23 mouse cellular contexts compared by ENCODE assay signal in the genomic region with DNA sequence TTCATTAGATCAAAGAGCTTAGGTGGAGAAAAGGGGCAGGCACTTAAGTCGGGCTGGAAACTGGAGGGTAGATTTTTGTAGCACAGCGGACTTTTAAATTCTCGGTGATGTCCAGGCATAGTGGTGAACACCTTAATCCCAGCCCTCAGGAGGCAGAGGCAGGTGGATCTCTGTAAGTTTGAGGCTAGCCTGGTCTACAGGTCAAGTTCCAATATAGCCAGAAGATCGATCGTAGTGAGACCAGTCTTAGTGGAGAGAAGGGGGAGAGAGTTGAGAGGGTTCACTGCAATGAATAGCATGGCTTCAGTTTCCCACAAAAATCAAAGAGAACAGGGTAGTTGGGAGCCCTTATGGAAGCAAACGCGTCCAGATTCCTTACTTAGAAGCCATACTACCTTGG. TPM values are rescaled to one million over a fixed set of nuclear protein-coding genes. Genes with fewer than 3 reads are reported as not detected.
"Had no signal": no experiment of that assay in that cellular context is flagged by ENCODE, and none has a peak within 500 bp of the region (broad histone marks: within the 10 kb centered on the region; RNA-seq: fewer than 3 reads in every experiment).

No protein-coding gene starts in this region.

- H3K27me3 ChIP-seq: limb, embryonic 12.5 days; lung, embryonic 15.5 days; megakaryocyte, embryonic 14.5 days; midbrain, embryonic 12.5 days; neural tube, embryonic 15.5 days had no signal

- DNase-seq: kidney, adult 18-20 months; kidney, postnatal 10 days; lung, postnatal 14 days; right cerebral cortex, adult 18-20 months; right cerebral cortex, postnatal 25 days; spleen, adult 18-20 months; thymus, adult 2 months; thymus, postnatal 36 days had no signal

- H3K9ac ChIP-seq: limb, embryonic 12.5 days; lung, embryonic 15.5 days; midbrain, embryonic 12.5 days; neural tube, embryonic 15.5 days had no signal

- H3K4me1 ChIP-seq: limb, embryonic 12.5 days; midbrain, embryonic 12.5 days; neural tube, embryonic 15.5 days had no signal

- H3K27ac ChIP-seq: layer of hippocampus, adult 2 months; limb, embryonic 12.5 days; lung, embryonic 15.5 days; macrophage; midbrain, embryonic 12.5 days; neural tube, embryonic 15.5 days had no signal

- H3K4me2 ChIP-seq: limb, embryonic 12.5 days; lung, embryonic 15.5 days; midbrain, embryonic 12.5 days; neural tube, embryonic 15.5 days had no signal

- H3K9me3 ChIP-seq: limb, embryonic 12.5 days; lung, embryonic 15.5 days; megakaryocyte, embryonic 14.5 days; midbrain, embryonic 12.5 days; neural tube, embryonic 15.5 days had no signal

- H3K36me3 ChIP-seq: limb, embryonic 12.5 days; lung, embryonic 15.5 days; midbrain, embryonic 12.5 days; neural tube, embryonic 15.5 days had no signal

- H3K4me3 ChIP-seq: layer of hippocampus, adult 2 months; limb, embryonic 12.5 days; lung, embryonic 15.5 days; midbrain, embryonic 12.5 days; myocyte; neural tube, embryonic 15.5 days had no signal

RNA-seq across cellular contexts. Expression of gene Gm29427, which starts 22.3 kb away (rescaled TPM):
- total RNA-seq: layer of hippocampus, adult 2 months; layer of hippocampus, postnatal 10 days; left cerebral cortex, postnatal 36 days; liver, adult 2 months; midbrain, postnatal 0 days had no signal
- polyA plus RNA-seq: kidney, embryonic 14.5 days; limb, embryonic 12.5 days; liver, adult 2 months; lung, embryonic 15.5 days; macrophage; midbrain, embryonic 12.5 days; midbrain, postnatal 0 days; myocyte; neural tube, embryonic 11.5 days; neural tube, embryonic 15.5 days; stomach, embryonic 14.5 days had no signal
